Mouse (Mus musculus): ENCODE measurements around the gene Dazap1. TPM values are rescaled to one million over a fixed set of nuclear protein-coding genes. Genes with fewer than 3 reads are reported as not detected.

The Dazap1 gene
- polyA plus RNA-seq, 1 experiment from 2014 or later = 26.0 TPM

DNA sequence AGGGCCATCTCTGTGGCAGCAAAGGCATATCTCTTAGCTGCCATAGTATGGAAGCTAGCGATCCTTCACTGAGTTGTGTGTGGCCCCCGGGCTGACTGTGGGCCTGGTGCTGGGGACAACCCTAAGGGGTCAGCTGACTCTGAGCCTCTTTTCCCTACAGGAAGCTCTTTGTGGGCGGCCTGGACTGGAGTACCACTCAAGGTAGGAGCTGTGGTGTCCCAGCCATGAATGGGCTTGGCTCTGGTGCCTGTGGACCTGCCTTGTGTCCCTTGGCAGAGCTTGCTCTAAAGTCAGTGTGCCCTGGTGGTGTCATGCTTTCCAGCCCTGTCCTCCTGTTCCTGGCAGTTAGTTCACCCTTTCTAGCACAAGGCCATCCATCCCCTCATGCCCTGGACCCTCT is 12.6 kb downstream of the Dazap1 start:
- ATAC-seq (ENCODE audit: insufficient read depth) = no peak

DNA sequence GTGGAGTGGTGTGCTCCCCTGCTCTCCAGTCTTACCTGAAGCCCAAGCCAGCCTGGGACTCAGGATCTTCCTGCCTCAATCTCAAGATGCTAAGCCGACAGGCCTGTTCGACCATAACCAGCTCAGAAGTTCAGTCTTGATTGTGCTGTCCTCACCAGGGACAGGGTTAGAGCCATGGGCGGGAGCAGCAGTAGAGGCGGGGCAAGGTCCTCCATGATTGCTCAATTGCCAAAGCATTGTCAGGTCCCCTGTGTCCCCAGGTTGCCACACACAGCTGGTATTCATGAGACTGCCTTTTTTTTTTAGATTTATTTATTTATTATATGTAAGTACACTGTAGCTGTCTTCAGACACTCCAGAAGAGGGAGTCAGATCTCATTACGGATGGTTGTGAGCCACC is 15.0 kb downstream of the Dazap1 start:
- H3K4me3 ChIP-seq (replicated peaks) = no peak overlapping the region
- H3K9ac ChIP-seq = no peak overlapping the region
- H3K36me3 ChIP-seq (replicated peaks) = peaks cover 94% of the 10 kb centered on the region
- H3K27me3 ChIP-seq = no peaks in the 10 kb centered on the region
- WGBS (ENCODE audit: insufficient replicate concordance) = 78% methylated on average over 5 of the region's 5 CpGs
- peaks cover 46% of the 10 kb centered on the region for H3K4me1 ChIP-seq (replicated peaks)
- H3K4me2 ChIP-seq = no peak overlapping the region
- H3K9me3 ChIP-seq (replicated peaks) = no peaks in the 10 kb centered on the region
- ATAC-seq (ENCODE audit: insufficient read depth) = no peak
- H3K27ac ChIP-seq (replicated peaks) = no peak overlapping the region; the same call in 1 of the 2 replicates

More for the DNA sequence above, 12.6 kb downstream of the Dazap1 start:
- WGBS (ENCODE audit: insufficient replicate concordance) = 83% methylated on average over 3 of the region's 3 CpGs
- peak overlapping the region; percentile 29; the same call in 1 of the 2 replicates for H3K27ac ChIP-seq (replicated peaks)
- peaks cover 80% of the 10 kb centered on the region for H3K36me3 ChIP-seq (replicated peaks)
- H3K9ac ChIP-seq = no peak overlapping the region
- H3K27me3 ChIP-seq = no peaks in the 10 kb centered on the region
- no peak overlapping the region for H3K4me2 ChIP-seq
- H3K4me1 ChIP-seq (replicated peaks) = peaks cover 60% of the 10 kb centered on the region
- H3K4me3 ChIP-seq (replicated peaks) = no peak overlapping the region
- no peaks in the 10 kb centered on the region for H3K9me3 ChIP-seq (replicated peaks)

DNA sequence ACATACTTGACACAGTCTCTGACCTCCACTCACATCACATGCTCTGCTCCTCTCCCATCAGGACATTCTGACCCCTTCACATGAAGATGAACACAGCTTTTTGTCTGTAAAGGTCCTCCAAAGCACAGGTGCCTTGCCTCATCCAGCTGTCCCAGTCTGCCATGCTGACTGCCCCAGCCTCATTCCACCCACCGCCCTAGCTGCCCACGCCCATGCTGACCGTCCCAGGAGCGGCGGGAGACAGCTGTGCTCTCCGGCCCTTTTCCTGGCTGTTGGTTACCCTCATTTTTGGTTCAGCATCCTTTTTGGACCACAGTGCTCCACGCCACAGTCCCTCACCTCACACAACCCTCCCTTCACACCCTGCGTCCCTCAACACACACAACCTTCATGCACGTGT is 17.1 kb downstream of the Dazap1 start:
- ATAC-seq (ENCODE audit: insufficient read depth) = no peak
- H3K27me3 ChIP-seq = no peaks in the 10 kb centered on the region
- WGBS (ENCODE audit: insufficient replicate concordance) = 91% methylated on average over 9 of the region's 9 CpGs
- no peak overlapping the region for H3K4me3 ChIP-seq (replicated peaks)
- H3K9ac ChIP-seq = no peak overlapping the region
- H3K27ac ChIP-seq (replicated peaks) = no peak overlapping the region
- H3K36me3 ChIP-seq (replicated peaks) = peaks cover 100% of the 10 kb centered on the region
- H3K4me1 ChIP-seq (replicated peaks) = peaks cover 40% of the 10 kb centered on the region
- no peaks in the 10 kb centered on the region for H3K9me3 ChIP-seq (replicated peaks)
- no peak overlapping the region for H3K4me2 ChIP-seq

DNA sequence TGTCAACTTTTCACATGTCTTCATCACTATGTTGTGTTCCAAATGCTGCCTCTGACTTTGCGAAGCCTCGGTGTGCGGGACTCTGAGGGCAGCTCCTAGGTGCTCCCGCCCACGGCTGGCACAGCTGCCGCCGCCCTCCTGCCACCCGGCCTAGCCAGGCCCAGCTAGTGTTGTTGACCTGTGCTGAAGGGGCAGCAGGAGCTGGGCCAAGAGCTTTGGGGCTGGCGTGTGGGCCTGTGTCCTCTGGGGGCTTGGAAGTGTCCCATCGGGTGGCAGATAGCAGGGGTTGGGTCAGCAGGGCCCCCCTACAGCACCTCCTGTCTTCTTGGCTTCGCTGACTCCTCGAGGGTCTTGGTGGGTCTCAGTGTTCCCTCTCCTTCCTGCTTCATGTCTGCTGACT is 18.0 kb downstream of the Dazap1 start:
- Histone ChIP-seq H3K27ac (replicated peaks) (no peak overlapping the region), H3K9ac (no peak overlapping the region), H3K4me3 (replicated peaks) (no peak overlapping the region), H3K36me3 (replicated peaks) (peaks cover 100% of the 10 kb centered on the region), H3K4me1 (replicated peaks) (peaks cover 32% of the 10 kb centered on the region), H3K9me3 (replicated peaks) (no peaks in the 10 kb centered on the region), H3K27me3 (no peaks in the 10 kb centered on the region), H3K4me2 (no peak overlapping the region)
- no peak for ATAC-seq (ENCODE audit: insufficient read depth)
- WGBS (ENCODE audit: insufficient replicate concordance) = 90% methylated on average over 12 of the region's 12 CpGs

DNA sequence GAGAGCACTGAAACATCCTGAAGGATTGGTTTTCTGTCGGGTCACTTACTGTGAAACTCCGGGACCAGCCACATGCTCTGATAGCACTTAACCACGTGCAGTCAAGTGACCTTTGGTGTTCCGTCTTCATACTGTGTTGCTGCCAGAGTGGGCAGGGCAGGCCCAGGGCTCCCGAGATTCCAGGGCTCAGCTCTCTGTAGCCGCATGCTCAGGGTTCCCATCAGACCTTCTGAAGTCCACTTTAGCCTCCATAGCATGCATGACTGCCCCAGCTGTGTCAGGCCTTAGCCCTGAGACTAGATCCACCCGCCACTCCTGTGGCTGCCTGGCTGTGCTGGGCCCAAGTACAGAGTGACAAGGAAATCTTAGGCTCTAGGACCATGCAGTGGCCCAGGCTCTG is 20.0 kb downstream of the Dazap1 start:
- no peaks in the 10 kb centered on the region for H3K27me3 ChIP-seq
- H3K4me3 ChIP-seq (replicated peaks) = no peak overlapping the region
- ATAC-seq (ENCODE audit: insufficient read depth) = no peak
- 79% methylated on average over 7 of the region's 7 CpGs for WGBS (ENCODE audit: insufficient replicate concordance)
- H3K4me2 ChIP-seq = no peak overlapping the region
- H3K9me3 ChIP-seq (replicated peaks) = no peaks in the 10 kb centered on the region
- no peak overlapping the region for H3K9ac ChIP-seq
- peak overlapping the region; percentile 34; the same call in 1 of the 2 replicates for H3K27ac ChIP-seq (replicated peaks)
- H3K36me3 ChIP-seq (replicated peaks) = peaks cover 100% of the 10 kb centered on the region
- H3K4me1 ChIP-seq (replicated peaks) = peaks cover 24% of the 10 kb centered on the region

DNA sequence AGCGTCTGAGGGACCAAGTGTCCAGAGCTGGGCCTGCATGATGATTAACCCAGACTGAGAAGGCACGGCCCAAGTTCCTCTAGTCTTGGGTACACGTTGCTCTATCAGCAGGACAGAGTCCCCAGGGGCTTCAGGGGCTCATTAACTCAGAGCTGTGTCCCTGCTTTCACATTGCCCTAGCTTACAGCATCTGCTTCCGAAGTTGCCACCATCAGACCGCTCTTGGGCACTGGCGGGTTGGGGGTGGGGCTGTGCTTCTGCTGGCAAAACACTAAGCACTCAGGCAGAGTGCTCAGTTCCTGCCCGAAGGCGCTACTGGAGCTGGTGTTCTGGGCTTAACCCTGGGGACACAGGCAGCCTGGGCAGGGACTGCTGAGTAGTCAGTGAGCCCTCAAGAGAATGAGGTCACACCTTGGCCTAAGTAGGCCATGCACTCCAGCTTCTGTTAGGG is 20.7 kb downstream of the Dazap1 start:
- no peak overlapping the region; the same call in 1 of the 2 replicates for H3K27ac ChIP-seq (replicated peaks)

DNA sequence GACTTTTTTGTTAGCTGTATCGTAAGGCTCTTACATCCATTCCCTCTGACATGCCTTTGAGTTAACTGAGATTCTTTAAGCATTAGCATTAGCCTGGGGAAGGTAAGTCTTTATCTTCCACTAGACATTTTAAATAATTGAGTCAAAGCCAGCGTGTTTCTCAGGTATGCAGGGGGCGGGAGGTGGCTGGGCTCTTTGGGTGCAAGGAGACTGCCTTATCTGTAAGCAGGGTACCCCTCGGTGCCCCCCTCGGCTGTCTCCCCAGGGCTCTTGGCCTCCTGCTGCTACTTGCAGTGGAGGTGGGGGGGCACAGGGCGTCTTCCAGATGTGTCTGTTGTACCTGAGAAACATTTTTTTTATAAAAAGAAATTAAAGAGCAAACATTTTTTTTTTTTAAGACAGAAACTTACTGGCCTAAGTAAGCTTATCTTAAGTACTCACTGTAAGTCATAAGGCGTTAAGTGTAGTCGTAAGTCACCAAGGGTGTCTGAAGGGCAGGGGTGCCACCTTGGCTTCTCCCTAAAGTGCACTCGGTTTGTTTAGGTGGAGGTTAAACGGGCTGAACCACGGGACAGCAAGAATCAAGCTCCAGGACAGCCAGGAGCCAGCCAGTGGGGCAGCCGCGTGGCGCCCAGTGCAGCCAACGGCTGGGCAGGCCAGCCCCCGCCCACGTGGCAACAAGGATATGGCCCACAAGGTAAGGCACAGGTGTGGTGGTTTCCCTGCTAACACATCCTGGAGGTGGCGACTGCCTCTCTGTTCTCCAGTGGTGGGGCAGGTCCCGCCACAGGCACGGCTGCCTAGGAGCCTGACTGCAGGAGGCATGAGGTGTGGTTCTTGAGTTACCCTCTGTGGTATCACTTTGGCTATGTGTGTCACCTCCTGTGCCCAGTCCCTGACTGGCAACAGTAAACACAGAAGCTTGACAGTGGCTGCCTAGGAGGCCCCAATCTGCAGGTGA is 21.5 kb downstream of the Dazap1 start:
- no peak overlapping the region for H3K4me3 ChIP-seq (replicated peaks)
- peaks cover 100% of the 10 kb centered on the region for H3K36me3 ChIP-seq (replicated peaks)
- H3K4me2 ChIP-seq = no peak overlapping the region
- H3K27ac ChIP-seq (replicated peaks) = 0 out of 2 replicates have a peak overlapping the region, but pooled peaks have one; percentile 6
- no peaks in the 10 kb centered on the region for H3K27me3 ChIP-seq
- H3K9me3 ChIP-seq (replicated peaks) = no peaks in the 10 kb centered on the region
- WGBS (ENCODE audit: insufficient replicate concordance) = 81% methylated on average over 20 of the region's 20 CpGs
- no peak for ATAC-seq (ENCODE audit: insufficient read depth)
- peaks cover 24% of the 10 kb centered on the region for H3K4me1 ChIP-seq (replicated peaks)
- no peak overlapping the region for H3K9ac ChIP-seq

More for the DNA sequence above, 20.7 kb downstream of the Dazap1 start:
- Histone ChIP-seq H3K9me3 (replicated peaks) (no peaks in the 10 kb centered on the region), H3K4me3 (replicated peaks) (no peak overlapping the region), H3K4me2 (no peak overlapping the region), H3K27me3 (no peaks in the 10 kb centered on the region), H3K9ac (no peak overlapping the region), H3K4me1 (replicated peaks) (peaks cover 24% of the 10 kb centered on the region), H3K36me3 (replicated peaks) (peaks cover 100% of the 10 kb centered on the region)
- no peak for ATAC-seq (ENCODE audit: insufficient read depth)
- WGBS (ENCODE audit: insufficient replicate concordance) = 79% methylated on average over 8 of the region's 8 CpGs

DNA sequence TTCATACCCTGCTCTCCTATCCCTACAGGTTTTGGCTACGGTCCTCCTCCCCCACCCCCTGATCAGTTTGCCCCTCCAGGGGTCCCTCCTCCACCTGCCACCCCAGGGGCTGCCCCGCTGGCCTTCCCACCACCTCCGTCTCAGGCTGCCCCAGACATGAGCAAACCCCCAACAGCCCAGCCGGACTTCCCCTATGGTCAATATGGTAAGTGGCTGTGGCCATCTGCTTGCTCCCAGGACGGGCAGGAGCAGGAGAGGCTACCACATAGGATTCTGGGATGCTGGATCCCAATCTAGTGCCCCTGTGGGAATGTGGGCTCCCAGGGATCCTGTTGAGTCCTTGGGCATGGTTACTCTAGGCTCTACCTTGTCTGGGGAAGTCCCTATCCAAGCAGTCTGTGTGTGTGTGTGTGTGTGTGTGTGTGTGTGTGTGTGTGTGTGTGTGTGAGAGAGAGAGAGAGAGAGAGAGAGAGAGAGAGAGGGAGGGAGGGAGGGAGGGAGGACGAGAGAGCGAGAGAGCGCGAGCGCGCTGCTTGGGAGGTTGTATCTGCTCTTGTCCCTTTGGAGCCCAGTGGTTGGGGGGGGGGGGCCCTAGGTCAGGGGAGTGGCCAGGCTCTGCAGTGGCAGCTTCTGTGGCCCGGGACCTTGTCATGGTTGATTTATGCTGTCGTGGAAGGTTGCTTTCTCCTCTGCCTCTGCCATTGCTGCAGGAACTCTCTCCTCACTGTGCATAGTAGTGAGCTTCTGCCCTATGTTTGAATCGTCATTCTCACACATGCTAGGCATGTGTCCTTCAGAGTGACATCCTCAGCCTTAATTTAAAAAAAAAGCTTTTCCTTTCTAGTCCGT is 24.2 kb downstream of the Dazap1 start:
- Histone ChIP-seq H3K4me2 (no peak overlapping the region), H3K4me3 (replicated peaks) (no peak overlapping the region), H3K4me1 (replicated peaks) (peaks cover 21% of the 10 kb centered on the region), H3K36me3 (replicated peaks) (peaks cover 87% of the 10 kb centered on the region), H3K27me3 (no peaks in the 10 kb centered on the region), H3K9ac (no peak overlapping the region), H3K27ac (replicated peaks) (no peak overlapping the region), H3K9me3 (replicated peaks) (no peaks in the 10 kb centered on the region)
- WGBS (ENCODE audit: insufficient replicate concordance) = 76% methylated on average over 14 of the region's 15 CpGs
- ATAC-seq (ENCODE audit: insufficient read depth) = no peak

DNA sequence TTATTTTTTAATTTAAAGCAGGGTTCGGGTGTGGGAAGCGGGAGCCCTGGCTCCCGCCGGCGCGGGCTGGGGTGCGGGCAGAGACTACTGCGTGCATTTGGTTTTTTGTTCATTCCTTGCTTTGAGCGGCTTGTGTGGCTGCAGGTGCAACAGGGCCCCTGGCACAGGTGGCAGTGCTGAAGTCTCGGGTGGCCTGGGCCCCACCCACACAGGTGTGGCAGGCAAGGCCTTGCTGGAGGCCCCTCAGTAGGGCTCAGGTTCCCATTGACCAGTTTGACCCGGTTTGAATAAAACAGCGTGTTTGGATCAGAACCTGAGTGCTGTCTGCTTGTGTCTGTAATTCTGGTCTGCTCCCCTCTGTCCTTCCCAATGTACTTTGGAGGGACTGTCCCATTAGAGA is 26.8 kb downstream of the Dazap1 start:
- peaks cover 64% of the 10 kb centered on the region for H3K36me3 ChIP-seq (replicated peaks)

DNA sequence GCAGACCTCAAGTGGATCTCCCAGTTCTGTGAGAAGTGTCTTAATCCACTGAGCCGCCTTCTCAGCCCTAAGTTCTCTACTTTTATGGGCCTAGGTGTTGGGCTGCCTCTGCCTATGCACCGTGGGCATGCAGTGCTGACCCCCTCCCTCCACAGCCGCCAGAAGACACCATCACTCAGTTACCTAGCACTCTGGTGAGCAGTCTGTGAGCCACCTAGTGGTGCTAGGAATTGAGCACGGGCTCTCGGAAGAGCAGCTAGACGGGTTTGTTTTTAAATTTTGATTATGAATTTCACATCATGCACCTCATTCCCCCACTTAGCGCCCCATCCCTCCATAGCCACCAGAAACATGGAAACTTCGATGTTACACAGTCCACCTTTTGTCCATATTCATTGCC is 27.4 kb downstream of the Dazap1 start:
- H3K4me3 ChIP-seq (replicated peaks) = no peak overlapping the region
- no peak overlapping the region for H3K4me2 ChIP-seq
- H3K27ac ChIP-seq (replicated peaks) = no peak overlapping the region
- no peaks in the 10 kb centered on the region for H3K9me3 ChIP-seq (replicated peaks)
- no peak for ATAC-seq (ENCODE audit: insufficient read depth)
- H3K36me3 ChIP-seq (replicated peaks) = peaks cover 64% of the 10 kb centered on the region
- WGBS (ENCODE audit: insufficient replicate concordance) = 69% methylated on average over 8 of the region's 8 CpGs
- H3K27me3 ChIP-seq = no peaks in the 10 kb centered on the region
- peaks cover 20% of the 10 kb centered on the region for H3K4me1 ChIP-seq (replicated peaks)
- no peak overlapping the region for H3K9ac ChIP-seq

More for the DNA sequence above, 26.8 kb downstream of the Dazap1 start:
- 89% methylated on average over 12 of the region's 12 CpGs for WGBS (ENCODE audit: insufficient replicate concordance)
- no peak overlapping the region for H3K4me3 ChIP-seq (replicated peaks)
- H3K4me1 ChIP-seq (replicated peaks) = peaks cover 14% of the 10 kb centered on the region
- no peak overlapping the region for H3K27ac ChIP-seq (replicated peaks)
- no peak for ATAC-seq (ENCODE audit: insufficient read depth)
- no peak overlapping the region for H3K9ac ChIP-seq
- H3K9me3 ChIP-seq (replicated peaks) = no peaks in the 10 kb centered on the region
- no peaks in the 10 kb centered on the region for H3K27me3 ChIP-seq
- no peak overlapping the region for H3K4me2 ChIP-seq

Data from liver, embryonic 15.5 days (tissue).